Mouse (Mus musculus) embryonic facial prominence, embryonic 11.5 days (tissue): ENCODE data around the gene Lrrc4c. TPM values are rescaled to one million over a fixed set of nuclear protein-coding genes. Genes with fewer than 3 reads are reported as not detected.

Experiments used
- ATAC-seq: fragments of 200-750 bp; cut with Nextera tagmentation; replicated peaks from 2 replicates; pipeline ENCODE4 v1.8.0; 2017; ENCODE audit warnings: low read depth; ENCODE audit not compliant: insufficient number of reproducible peaks, low FRiP score, low TSS enrichment
- DNase-seq: peaks from one replicate; pipeline ENCODE4 v3.0.0-alpha.2; 2015; ENCODE audit warnings: low spot score
- H3K27ac ChIP-seq: fragments of 300-500 bp; sonication (generic); replicated peaks from 2 replicates; pipeline ENCODE4 v1.5.1; 2014; ENCODE audit warnings: mild to moderate bottlenecking, low read depth, low read length, control low read depth
- H3K27me3 ChIP-seq: fragments of 300-500 bp; sonication (generic); 2 replicates; pipeline ENCODE4 v1.6.1; 2014; ENCODE audit warnings: mild to moderate bottlenecking, low read length, moderate library complexity, mixed read lengths; ENCODE audit not compliant: control insufficient read depth, insufficient read depth
- H3K36me3 ChIP-seq: fragments of 300-500 bp; sonication (generic); replicated peaks from 2 replicates; pipeline ENCODE4 v1.6.1; 2014; ENCODE audit warnings: low read depth, mild to moderate bottlenecking, low read length, moderate library complexity, mixed read lengths; ENCODE audit not compliant: control insufficient read depth, insufficient read depth
- H3K4me1 ChIP-seq: fragments of 300-500 bp; sonication (generic); 2 replicates; pipeline ENCODE4 v1.6.1; 2014; ENCODE audit warnings: low read length, mixed read lengths; ENCODE audit not compliant: control insufficient read depth, insufficient read depth
- H3K4me2 ChIP-seq: fragments of 300-500 bp; sonication (generic); 2 replicates; pipeline ENCODE4 v1.6.1; 2014; ENCODE audit warnings: low read depth, mild to moderate bottlenecking, control low read depth, low read length, moderate library complexity
- H3K4me3 ChIP-seq: fragments of 300-500 bp; sonication (generic); 2 replicates; pipeline ENCODE4 v1.5.1; 2014; ENCODE audit warnings: low read depth, low read length, control low read depth
- H3K9ac ChIP-seq: fragments of 300-500 bp; sonication (generic); replicated peaks from 2 replicates; pipeline ENCODE4 v1.6.1; 2014; ENCODE audit warnings: mild to moderate bottlenecking, control low read depth, low read length
- H3K9me3 ChIP-seq: fragments of 300-500 bp; sonication (generic); replicated peaks from 2 replicates; pipeline ENCODE4 v1.6.1; 2016; ENCODE audit warnings: mild to moderate bottlenecking, low read length, inconsistent platforms, mixed read lengths; ENCODE audit not compliant: control insufficient read depth
- WGBS: fragments of 180-500 bp; shearing (Covaris S2); extraction: QIAGEN DNeasy Blood & Tissue Kit; methylation state at CpG from one replicate; pipeline ENCODE4 v1.1.7; 2014; 5-methylcytosine and 5-hydroxymethylcytosine counted together
- polyA plus RNA-seq: library from polyadenylated mRNA; unstranded; fragments of >200 nt; fragmentation: Nextera tagmentation; extraction: Ambion mirVana; gene quantifications from 2 replicates; pipeline ENCODE4 v1.2.1, GENCODE M21; 2014

Lrrc4c gene
- polyA plus RNA-seq, 1 experiment from 2014 or later = 2.2 TPM

- Histone ChIP-seq H3K4me1 (no peaks in the 10 kb centered on the region), H3K4me3 (no peak overlapping the region), H3K4me2 (no peak overlapping the region), H3K27me3 (no peaks in the 10 kb centered on the region), H3K9ac (no peak overlapping the region), H3K27ac (no peak overlapping the region), H3K9me3 (no peaks in the 10 kb centered on the region), H3K36me3 (no peaks in the 10 kb centered on the region)
- DNase-seq = no peak
- no peak for ATAC-seq
- WGBS = 88% methylated on average over 4 of the region's 4 CpGs
These were observed 860.4 kb downstream of the Lrrc4c start for GRCm38 (mm10) chr2:97178399-97178798.

GRCm38 (mm10) chr2:97196968-97197606, 879.1 kb downstream of the Lrrc4c start:
- Histone ChIP-seq H3K27me3 (no peaks in the 10 kb centered on the region), H3K4me3 (no peak overlapping the region), H3K4me2 (no peak overlapping the region), H3K9me3 (no peaks in the 10 kb centered on the region), H3K36me3 (no peaks in the 10 kb centered on the region), H3K27ac (no peak overlapping the region), H3K9ac (no peak overlapping the region), H3K4me1 (no peaks in the 10 kb centered on the region)
- no peak for ATAC-seq
- no peak for DNase-seq
- WGBS = 78% methylated on average over 4 of the region's 4 CpGs

GRCm38 (mm10) chr2:97232966-97233365, 915.0 kb downstream of the Lrrc4c start:
- no peak overlapping the region for H3K9ac ChIP-seq
- no peak for DNase-seq
- H3K9me3 ChIP-seq = no peaks in the 10 kb centered on the region
- H3K27me3 ChIP-seq = no peaks in the 10 kb centered on the region
- H3K27ac ChIP-seq = no peak overlapping the region
- no peak overlapping the region for H3K4me3 ChIP-seq
- H3K4me2 ChIP-seq = no peak overlapping the region
- no peak for ATAC-seq
- WGBS = 86% methylated on average over 3 of the region's 3 CpGs
- H3K4me1 ChIP-seq = no peaks in the 10 kb centered on the region
- H3K36me3 ChIP-seq = no peaks in the 10 kb centered on the region

GRCm38 (mm10) chr2:97234074-97234473, 916.1 kb downstream of the Lrrc4c start:
- no peak overlapping the region for H3K4me2 ChIP-seq
- no peaks in the 10 kb centered on the region for H3K36me3 ChIP-seq
- no peak overlapping the region for H3K9ac ChIP-seq
- DNase-seq (no peak), ATAC-seq (no peak)
- no peaks in the 10 kb centered on the region for H3K9me3 ChIP-seq
- H3K4me1 ChIP-seq = no peaks in the 10 kb centered on the region
- H3K27ac ChIP-seq = no peak overlapping the region
- H3K4me3 ChIP-seq = no peak overlapping the region
- 91% methylated on average over 1 of the region's 1 CpGs for WGBS
- H3K27me3 ChIP-seq = no peaks in the 10 kb centered on the region

GRCm38 (mm10) chr2:97274651-97275050, 956.7 kb downstream of the Lrrc4c start:
- WGBS = 52% methylated on average over 2 of the region's 2 CpGs
- no peaks in the 10 kb centered on the region for H3K27me3 ChIP-seq
- H3K4me1 ChIP-seq = no peaks in the 10 kb centered on the region
- no peak overlapping the region for H3K9ac ChIP-seq
- H3K4me2 ChIP-seq = no peak overlapping the region
- no peaks in the 10 kb centered on the region for H3K9me3 ChIP-seq
- ATAC-seq = no peak
- H3K36me3 ChIP-seq = no peaks in the 10 kb centered on the region
- no peak overlapping the region for H3K27ac ChIP-seq
- H3K4me3 ChIP-seq = no peak overlapping the region
- DNase-seq = no peak

- Histone ChIP-seq H3K4me1 (no peaks in the 10 kb centered on the region), H3K9me3 (no peaks in the 10 kb centered on the region), H3K4me3 (no peak overlapping the region), H3K9ac (no peak overlapping the region), H3K27me3 (no peaks in the 10 kb centered on the region), H3K27ac (no peak overlapping the region), H3K4me2 (no peak overlapping the region), H3K36me3 (no peaks in the 10 kb centered on the region)
- no peak for ATAC-seq
- DNase-seq = no peak
These were observed 967.0 kb downstream of the Lrrc4c start for GRCm38 (mm10) chr2:97284986-97285385.

GRCm38 (mm10) chr2:97294216-97294615, 976.2 kb downstream of the Lrrc4c start:
- H3K4me2 ChIP-seq = no peak overlapping the region
- DNase-seq = no peak
- no peaks in the 10 kb centered on the region for H3K9me3 ChIP-seq
- H3K27ac ChIP-seq = no peak overlapping the region
- H3K36me3 ChIP-seq = no peaks in the 10 kb centered on the region
- no peaks in the 10 kb centered on the region for H3K27me3 ChIP-seq
- no peak for ATAC-seq
- WGBS = 81% methylated on average over 3 of the region's 3 CpGs
- H3K4me1 ChIP-seq = no peaks in the 10 kb centered on the region
- H3K4me3 ChIP-seq = no peak overlapping the region
- no peak overlapping the region for H3K9ac ChIP-seq

GRCm38 (mm10) chr2:97299704-97300103, 981.7 kb downstream of the Lrrc4c start:
- Histone ChIP-seq H3K4me2 (no peak overlapping the region), H3K9ac (no peak overlapping the region), H3K4me3 (no peak overlapping the region), H3K4me1 (no peaks in the 10 kb centered on the region), H3K36me3 (no peaks in the 10 kb centered on the region), H3K9me3 (no peaks in the 10 kb centered on the region), H3K27ac (no peak overlapping the region), H3K27me3 (no peaks in the 10 kb centered on the region)
- WGBS = 83% methylated on average over 2 of the region's 2 CpGs
- ATAC-seq (no peak), DNase-seq (no peak)
